Mouse (Mus musculus): ENCODE data around the gene Dhx29.

DNA sequence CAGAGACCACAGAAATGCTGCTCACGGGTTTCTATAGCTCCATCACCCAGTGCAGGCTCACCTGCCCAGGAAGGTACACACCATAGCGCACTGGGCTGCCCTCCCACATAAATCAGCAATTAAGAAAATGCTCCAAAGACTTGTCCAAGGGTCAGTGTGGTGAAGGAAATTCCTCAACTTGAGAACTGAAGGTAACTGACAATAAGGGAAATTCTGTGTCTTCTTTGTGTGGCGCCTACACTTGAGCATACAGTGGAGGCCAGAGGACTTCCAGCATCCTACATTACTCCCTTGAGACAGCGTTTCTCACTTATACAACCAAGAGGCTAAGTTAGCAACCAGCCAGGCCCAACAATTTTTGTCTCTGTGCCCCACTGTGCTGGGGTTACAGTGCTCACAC, 1.3 kb upstream of the Dhx29 start:
- TF ChIP-seq MAX (IDR thresholded peaks at IDR 0.05; ENCODE audit: low read depth) (no peak), MYOD1 (IDR thresholded peaks at IDR 0.05; ENCODE audit: control insufficient read depth in 1 of 3, insufficient read length in 2 of 3, low read depth in 2 of 3) (no peak), USF1 (IDR thresholded peaks at IDR 0.05; ENCODE audit: low read depth) (no peak), POLR2AphosphoS2 (IDR thresholded peaks at IDR 0.05; ENCODE audit: insufficient read length, low read depth) (no peak), POLR2A (IDR thresholded peaks at IDR 0.05; ENCODE audit: insufficient read length, low read depth) (no peak), CEBPB (IDR thresholded peaks at IDR 0.05; ENCODE audit: insufficient read depth, poor library complexity, severe bottlenecking) (no peak), TCF3 (IDR thresholded peaks at IDR 0.05; ENCODE audit: insufficient read length, low read depth) (no peak), MYOG (IDR thresholded peaks at IDR 0.05; ENCODE audit: control insufficient read depth in 1 of 3, insufficient read depth in 1 of 3, insufficient read length in 2 of 3, low read depth in 2 of 3) (no peak), TCF12 (IDR thresholded peaks at IDR 0.05; ENCODE audit: insufficient read depth, poor library complexity, severe bottlenecking) (no peak)

All from myocyte (in vitro differentiated cells).